Mouse (Mus musculus) liver, postnatal 0 days (tissue): ENCODE measurements at regions not wholly inside any gene's neighbourhood (a gene's known extent, or its start where the extent isn't known, plus 50 kb on each side); places are given as distances from the start of the nearest gene placed in this dataset.

Experiments
- ATAC-seq: fragments of 200-750 bp; cut with Nextera tagmentation; 2 replicates; pipeline ENCODE4 v1.8.0; 2017; ENCODE audit warnings: mild to moderate bottlenecking, moderate library complexity
- DNase-seq: peaks from one replicate; pipeline ENCODE4 v3.0.0-alpha.2; 2016
- H3K27ac ChIP-seq: fragments of 300-500 bp; sonication (generic); 2 replicates; pipeline ENCODE4 v1.5.1; 2014; ENCODE audit warnings: antibody characterized with exemption, moderate library complexity, mild to moderate bottlenecking, low read depth
- H3K27me3 ChIP-seq: fragments of 300-500 bp; sonication (generic); 2 replicates; pipeline ENCODE4 v1.6.1; 2014; ENCODE audit warnings: low read length, control low read depth, mixed read lengths; ENCODE audit not compliant: insufficient read depth
- H3K36me3 ChIP-seq: fragments of 300-500 bp; sonication (generic); replicated peaks from 2 replicates; pipeline ENCODE4 v1.6.1; 2014; ENCODE audit warnings: mild to moderate bottlenecking, control low read depth, low read length, moderate library complexity, mixed read lengths; ENCODE audit not compliant: insufficient read depth
- H3K4me1 ChIP-seq: fragments of 300-500 bp; sonication (generic); 2 replicates; pipeline ENCODE4 v1.6.1; 2014; ENCODE audit warnings: antibody characterized with exemption, mild to moderate bottlenecking, control low read depth; ENCODE audit not compliant: insufficient read depth
- H3K4me2 ChIP-seq: fragments of 300-500 bp; sonication (generic); 2 replicates; pipeline ENCODE4 v1.6.1; 2014; ENCODE audit warnings: low read depth, mild to moderate bottlenecking, low read length, moderate library complexity, mixed read lengths
- H3K4me3 ChIP-seq: fragments of 300-500 bp; sonication (generic); 2 replicates; pipeline ENCODE4 v1.5.1; 2014; ENCODE audit warnings: low read depth, low read length
- H3K9ac ChIP-seq: fragments of 300-500 bp; sonication (generic); replicated peaks from 2 replicates; pipeline ENCODE4 v1.6.1; 2014; ENCODE audit warnings: mild to moderate bottlenecking, moderate library complexity
- H3K9me3 ChIP-seq: fragments of 300-500 bp; sonication (generic); 2 replicates; pipeline ENCODE4 v1.6.1; 2016; ENCODE audit warnings: mild to moderate bottlenecking, control low read depth, low read length, mixed read lengths
- CTCF ChIP-seq: sonication (generic); IDR thresholded peaks from 2 replicates; pipeline ENCODE4 v1.5.1; 2016; ENCODE audit warnings: antibody characterized with exemption, low read depth
- EP300 ChIP-seq: IDR thresholded peaks from 2 replicates; pipeline ENCODE4 v1.6.1; 2016; ENCODE audit warnings: antibody characterized with exemption, low read depth, mild to moderate bottlenecking
- WGBS: fragments of 180-500 bp; shearing (Covaris S2); extraction: QIAGEN DNeasy Blood & Tissue Kit; methylation state at CpG from one replicate; pipeline ENCODE4 v1.1.7; 2014; ENCODE audit not compliant: insufficient replicate concordance; 5-methylcytosine and 5-hydroxymethylcytosine counted together

- H3K9me3 ChIP-seq, result no peaks in the 10 kb centered on the region
- no peak for DNase-seq
- WGBS, result 83% methylated on average over 16 of the region's 16 CpGs
- H3K27ac ChIP-seq, result no peak overlapping the region
- H3K27me3 ChIP-seq, result no peaks in the 10 kb centered on the region
- H3K4me3 ChIP-seq, result no peak overlapping the region
- no peaks in the 10 kb centered on the region for H3K36me3 ChIP-seq
- TF ChIP-seq EP300 (no peak), CTCF (peak; percentile 49)
- H3K4me1 ChIP-seq, result no peaks in the 10 kb centered on the region
- H3K4me2 ChIP-seq, result no peak overlapping the region
- ATAC-seq, result no peak
- no peak overlapping the region for H3K9ac ChIP-seq
Observed at GRCm38 (mm10) chr17:47112556-47113225, 102.3 kb upstream of the Ubr2 start.

- Histone ChIP-seq H3K4me2 (no peak overlapping the region), H3K27ac (no peak overlapping the region), H3K36me3 (no peaks in the 10 kb centered on the region), H3K27me3 (no peaks in the 10 kb centered on the region), H3K9ac (no peak overlapping the region), H3K4me1 (no peaks in the 10 kb centered on the region), H3K4me3 (no peak overlapping the region), H3K9me3 (no peaks in the 10 kb centered on the region)
- TF ChIP-seq CTCF (no peak), EP300 (no peak)
- ATAC-seq (no peak), DNase-seq (no peak)
- WGBS, result 79% methylated on average over 4 of the region's 4 CpGs
Observed at GRCm38 (mm10) chr17:47110836-47111235, 100.5 kb upstream of the Ubr2 start.

- ATAC-seq, result no peak
Observed at GRCm38 (mm10) chr17:47104328-47104727, 94.0 kb upstream of the Ubr2 start.

GRCm38 (mm10) chr17:47095191-47095590, 84.8 kb upstream of the Ubr2 start:
- Histone ChIP-seq H3K4me3 (no peak overlapping the region), H3K27me3 (no peaks in the 10 kb centered on the region), H3K36me3 (no peaks in the 10 kb centered on the region), H3K9ac (no peak overlapping the region), H3K4me1 (no peaks in the 10 kb centered on the region), H3K27ac (peak overlapping the region; percentile 75), H3K9me3 (peaks cover under 1% of the 10 kb centered on the region; the same call in 1 of the 2 replicates), H3K4me2 (0 out of 2 replicates have a peak overlapping the region, but pooled peaks have one; percentile 22)
- WGBS, result 68% methylated on average over 3 of the region's 3 CpGs
- peak; percentile 35; the same call in 1 of the 2 replicates for TF ChIP-seq EP300
- no peak for TF ChIP-seq CTCF
- ATAC-seq, result peak; percentile 98
- peak; percentile 17 for DNase-seq

More at GRCm38 (mm10) chr17:47104328-47104727, 94.0 kb upstream of the Ubr2 start:
- Histone ChIP-seq H3K36me3 (no peaks in the 10 kb centered on the region), H3K9ac (no peak overlapping the region), H3K4me2 (no peak overlapping the region), H3K9me3 (no peaks in the 10 kb centered on the region), H3K4me1 (no peaks in the 10 kb centered on the region), H3K4me3 (no peak overlapping the region), H3K27me3 (no peaks in the 10 kb centered on the region), H3K27ac (no peak overlapping the region)
- TF ChIP-seq CTCF (no peak), EP300 (no peak)
- WGBS, result 52% methylated on average over 4 of the region's 4 CpGs
- DNase-seq, result no peak

DNA sequence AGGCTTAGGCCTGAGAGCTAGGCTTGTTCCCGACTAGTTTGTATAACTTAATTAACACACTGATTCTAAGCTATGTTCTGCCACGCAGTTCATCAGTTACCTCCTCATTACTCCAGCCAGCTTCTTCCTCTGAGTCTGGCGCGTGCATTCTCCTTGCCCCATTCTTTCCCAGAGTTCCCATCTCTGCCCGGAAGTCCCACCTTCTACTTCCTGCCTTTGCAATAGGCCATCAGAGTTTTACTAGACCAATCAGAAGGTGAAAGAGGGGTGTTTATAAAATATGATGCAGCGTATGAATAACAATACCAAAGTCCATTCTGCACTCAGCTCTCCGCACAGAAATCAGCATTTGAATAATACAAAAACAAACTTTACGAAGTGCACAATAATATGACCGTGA, 81.7 kb upstream of the Ubr2 start:
- no peak overlapping the region for H3K4me2 ChIP-seq
- ATAC-seq (no peak), DNase-seq (no peak)
- peaks cover 10% of the 10 kb centered on the region for H3K9me3 ChIP-seq
- TF ChIP-seq CTCF (no peak), EP300 (no peak)
- no peak overlapping the region for H3K4me3 ChIP-seq
- WGBS, result 81% methylated on average over 9 of the region's 9 CpGs
- H3K27ac ChIP-seq, result no peak overlapping the region
- H3K9ac ChIP-seq, result no peak overlapping the region
- no peaks in the 10 kb centered on the region for H3K27me3 ChIP-seq
- no peaks in the 10 kb centered on the region for H3K4me1 ChIP-seq
- no peaks in the 10 kb centered on the region for H3K36me3 ChIP-seq

DNA sequence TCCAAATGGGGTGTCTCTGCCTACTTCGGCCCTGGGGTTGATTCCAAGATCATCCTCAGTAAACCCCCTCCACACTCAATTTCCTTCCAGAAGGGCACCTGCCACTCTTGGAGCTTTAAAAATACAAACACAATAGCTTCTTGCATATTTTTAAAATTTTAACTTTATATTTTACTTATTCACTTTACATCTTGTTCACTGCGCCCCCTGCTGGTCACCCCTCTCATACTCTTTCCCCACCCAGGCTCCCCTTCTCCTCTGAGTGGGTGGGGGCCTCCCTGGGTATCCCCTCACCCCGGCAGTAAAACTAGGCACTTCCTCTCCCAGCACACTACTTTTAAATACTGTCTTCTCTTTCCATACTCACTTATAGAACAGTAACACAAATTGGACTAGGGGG, 79.4 kb upstream of the Ubr2 start:
- no peak for ATAC-seq

More for the DNA sequence above, 79.4 kb upstream of the Ubr2 start:
- DNase-seq, result no peak
- H3K36me3 ChIP-seq, result no peaks in the 10 kb centered on the region
- 73% methylated on average over 3 of the region's 3 CpGs for WGBS
- no peak overlapping the region for H3K4me3 ChIP-seq
- peaks cover 10% of the 10 kb centered on the region for H3K9me3 ChIP-seq
- no peak overlapping the region for H3K9ac ChIP-seq
- no peak overlapping the region for H3K27ac ChIP-seq
- TF ChIP-seq CTCF, result 0 out of 2 replicates have a peak, but pooled peaks have one; percentile 11
- TF ChIP-seq EP300, result no peak
- H3K27me3 ChIP-seq, result no peaks in the 10 kb centered on the region
- H3K4me2 ChIP-seq, result no peak overlapping the region
- no peaks in the 10 kb centered on the region for H3K4me1 ChIP-seq
